Mouse (Mus musculus): Measurements from ENCODE around the gene Gpc5.

The Gpc5 gene

GRCm38 (mm10) chr14:115831219-115831755, 739.3 kb downstream of the Gpc5 start:
- DNase-seq (ENCODE audit: extremely low read depth, low read depth): peak; percentile 18

GRCm38 (mm10) chr14:115831854-115832625, 740.0 kb downstream of the Gpc5 start:
- no peak for DNase-seq (ENCODE audit: extremely low read depth, low read depth)

- no peak for DNase-seq (ENCODE audit: extremely low read depth, low read depth)
These were observed 751.8 kb downstream of the Gpc5 start for GRCm38 (mm10) chr14:115843783-115844182.

DNA sequence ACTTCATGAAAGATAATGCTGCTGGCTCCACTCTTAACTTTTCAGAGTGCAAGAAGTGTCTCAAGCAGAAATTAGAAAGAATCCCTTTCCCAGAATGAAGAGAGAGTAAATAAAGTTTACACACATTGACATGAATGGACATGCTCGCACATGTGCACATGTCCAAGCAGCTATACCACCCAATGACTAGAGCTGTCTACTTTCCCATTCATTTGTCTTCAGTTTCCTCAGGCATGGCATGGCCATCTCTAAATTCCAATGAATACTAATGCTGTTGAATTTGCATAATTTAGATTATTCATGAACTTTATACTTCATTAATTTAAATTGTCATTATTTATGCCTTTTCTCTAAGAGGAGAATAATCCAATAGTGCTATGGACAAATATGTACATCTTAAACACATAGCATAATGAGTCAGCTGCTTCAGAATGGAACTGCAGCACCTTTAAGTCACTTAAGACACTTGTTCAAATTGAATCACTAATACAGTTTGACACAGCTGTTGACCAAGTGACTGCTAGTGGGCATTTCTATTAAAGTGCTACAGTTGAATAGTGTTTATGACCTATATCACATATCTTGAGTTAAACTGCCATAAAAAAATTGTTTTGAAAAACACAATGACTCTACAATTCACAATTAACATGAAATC, 752.9 kb downstream of the Gpc5 start:
- DNase-seq (ENCODE audit: extremely low read depth, low read depth): no peak

GRCm38 (mm10) chr14:115869127-115869526, 777.1 kb downstream of the Gpc5 start:
- DNase-seq (ENCODE audit: extremely low read depth, low read depth): no peak

DNA sequence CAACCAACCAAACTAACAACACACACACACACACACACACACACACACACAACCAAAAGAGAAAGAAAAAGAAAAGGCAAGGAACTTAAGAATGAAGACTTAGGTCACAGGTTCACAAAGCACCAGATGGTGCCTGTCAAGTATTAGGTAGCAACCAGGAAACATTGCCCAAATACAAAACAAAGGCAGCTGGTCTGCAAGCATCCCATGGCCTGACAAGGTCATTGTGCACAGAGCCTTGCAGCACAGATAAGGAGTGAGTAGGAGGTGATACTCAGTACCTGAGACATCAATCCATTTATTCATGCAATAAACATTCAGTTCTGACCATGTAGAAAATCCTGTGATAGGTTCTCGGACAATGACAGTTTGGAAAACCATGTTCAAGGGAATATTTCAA, 884.0 kb downstream of the Gpc5 start:
- DNase-seq (ENCODE audit: extremely low read depth, low read depth): no peak

- peak; percentile 74 for DNase-seq (ENCODE audit: extremely low read depth, low read depth)
These were observed 887.2 kb downstream of the Gpc5 start for GRCm38 (mm10) chr14:115979233-115979632.

- DNase-seq (ENCODE audit: extremely low read depth, low read depth): no peak
These were observed 898.7 kb downstream of the Gpc5 start for GRCm38 (mm10) chr14:115990764-115991163.

- no peak for DNase-seq (ENCODE audit: extremely low read depth, low read depth)
These were observed 901.6 kb downstream of the Gpc5 start for GRCm38 (mm10) chr14:115993520-115994106.

DNA sequence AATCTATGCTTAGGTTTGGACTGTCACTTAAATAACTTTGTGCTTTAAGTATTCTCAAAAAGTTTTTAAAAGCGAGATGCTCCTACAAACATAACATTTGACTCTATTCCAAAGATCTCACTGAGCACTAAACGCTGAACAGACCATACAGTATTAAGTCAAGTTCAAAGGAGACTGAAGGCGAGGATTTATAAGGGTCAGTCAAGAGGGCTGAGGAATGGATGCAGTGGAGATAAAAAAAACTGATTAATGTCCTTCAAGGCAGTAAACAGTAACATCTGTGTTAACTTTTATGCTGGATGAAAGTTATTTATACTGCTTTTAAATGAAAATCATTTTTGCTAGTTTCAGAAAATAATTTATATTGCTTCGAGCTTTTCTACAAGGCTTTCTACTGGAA, 906.9 kb downstream of the Gpc5 start:
- DNase-seq (ENCODE audit: extremely low read depth, low read depth): no peak

DNA sequence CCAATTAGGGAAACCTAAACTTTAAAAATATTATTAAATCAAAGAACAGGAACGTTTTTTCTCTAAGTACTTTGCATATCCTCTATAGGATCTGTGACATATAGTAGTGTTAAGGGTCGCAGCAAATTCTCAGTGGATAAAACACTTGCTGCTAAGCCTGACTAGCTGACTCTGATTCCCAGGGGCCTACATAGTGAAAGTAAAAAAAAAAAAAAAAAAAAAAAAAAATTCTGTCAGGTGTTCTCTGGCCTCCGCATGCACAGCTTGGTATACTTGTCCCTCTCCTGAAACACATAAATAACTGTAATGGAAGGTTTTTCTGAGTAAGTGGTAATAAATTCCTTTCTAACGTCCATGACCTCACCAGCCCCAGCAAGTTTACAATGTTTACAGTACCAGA, 995.0 kb downstream of the Gpc5 start:
- no peak for DNase-seq (ENCODE audit: extremely low read depth, low read depth)

DNA sequence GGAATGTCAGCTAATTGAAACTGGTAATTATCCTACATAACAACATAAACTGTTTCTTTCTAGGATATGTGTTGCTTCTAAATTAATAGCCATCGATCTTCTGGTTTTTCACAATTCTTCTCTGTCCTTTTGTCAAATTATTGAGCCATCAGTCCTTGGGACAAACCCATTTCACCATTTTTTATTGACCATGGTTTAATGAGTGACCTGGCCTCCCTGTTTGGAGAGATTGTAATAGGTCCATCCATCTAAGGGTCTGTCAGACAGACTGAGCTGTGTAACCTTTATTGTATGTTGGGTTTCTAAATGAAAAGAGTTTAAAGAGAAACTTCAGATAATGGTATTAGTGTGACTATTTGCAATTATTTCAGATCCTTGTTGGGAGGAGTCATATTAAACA, 1035.9 kb downstream of the Gpc5 start:
- no peak for DNase-seq (ENCODE audit: extremely low read depth, low read depth)

DNA sequence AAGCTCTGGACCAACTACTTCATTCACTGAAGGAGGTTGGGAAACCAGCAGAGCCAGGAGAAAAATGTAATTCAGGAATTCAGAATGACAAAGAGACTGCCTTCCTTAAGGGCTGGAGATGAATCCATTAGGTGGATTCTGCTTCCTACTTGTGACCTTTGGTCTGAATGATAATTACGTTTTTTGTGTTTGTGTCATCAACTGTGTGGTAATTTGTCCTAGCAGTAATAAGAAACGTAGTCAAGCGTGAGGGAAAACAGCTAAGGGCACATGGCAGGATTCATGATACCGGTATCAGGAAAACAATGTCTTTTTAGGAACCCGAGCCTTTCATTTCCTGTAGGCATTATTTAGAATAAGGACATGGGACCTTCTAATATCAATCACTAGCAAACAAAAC, 1045.3 kb downstream of the Gpc5 start:
- DNase-seq (ENCODE audit: extremely low read depth, low read depth): no peak

DNA sequence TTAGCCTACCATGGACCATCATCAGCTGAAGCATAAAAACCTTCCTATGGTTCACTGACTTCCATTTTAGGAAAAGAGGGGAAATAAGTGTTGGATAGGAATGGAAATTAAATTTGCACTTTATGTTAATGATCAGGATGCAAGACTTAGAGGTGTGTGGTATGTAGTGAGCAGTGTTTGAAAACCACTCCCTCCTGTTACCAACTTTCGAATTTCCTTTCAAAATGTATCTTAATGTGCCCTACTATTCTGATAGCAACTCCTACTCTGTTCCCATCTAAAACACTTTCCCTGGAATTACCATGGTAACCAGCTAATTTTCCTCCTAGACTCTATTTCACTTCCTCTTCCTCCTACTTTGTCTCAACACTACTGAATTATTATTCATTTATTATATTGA, 1045.8 kb downstream of the Gpc5 start:
- DNase-seq (ENCODE audit: extremely low read depth, low read depth): no peak

DNA sequence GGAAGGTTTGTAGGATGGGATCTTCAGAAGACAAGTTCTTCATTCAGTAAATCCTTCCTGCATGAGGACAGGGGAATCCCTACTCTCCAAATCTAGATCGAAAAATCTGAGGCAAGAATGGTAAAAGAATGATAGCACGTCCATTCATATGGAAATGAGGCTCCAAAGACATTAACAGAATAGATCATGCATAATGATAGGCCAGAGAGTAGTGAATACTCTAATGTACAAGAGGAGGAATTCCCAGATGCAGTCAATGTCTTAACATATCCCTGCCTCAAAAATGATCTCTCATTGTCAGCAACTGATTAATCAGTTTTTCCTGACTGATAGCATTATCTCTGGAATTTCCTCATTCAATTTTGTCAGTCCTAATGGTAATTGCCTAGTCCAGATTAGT, 1070.6 kb downstream of the Gpc5 start:
- DNase-seq (ENCODE audit: extremely low read depth, low read depth): no peak

- no peak for DNase-seq (ENCODE audit: extremely low read depth, low read depth)
These were observed 1075.4 kb downstream of the Gpc5 start for GRCm38 (mm10) chr14:116167401-116167800.

DNA sequence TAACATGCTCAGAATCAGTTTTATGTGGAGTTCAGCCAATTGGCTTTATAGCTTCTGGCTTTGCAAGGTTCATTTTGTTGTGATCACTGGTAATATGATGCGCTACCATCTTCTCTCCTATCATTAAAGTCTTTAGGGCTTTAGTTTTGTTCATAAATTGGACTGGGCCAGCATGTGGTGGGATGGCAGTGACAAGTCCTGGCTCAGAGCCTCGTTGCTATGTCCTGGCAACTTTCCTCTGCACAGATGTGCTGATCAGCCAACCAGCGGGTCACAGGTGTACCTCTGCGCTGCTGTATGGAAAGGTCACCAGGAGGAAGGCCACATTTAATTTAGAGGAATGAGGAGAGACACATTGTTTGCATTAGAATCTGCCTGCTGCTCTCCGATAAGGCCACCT, 1077.1 kb downstream of the Gpc5 start:
- no peak for DNase-seq (ENCODE audit: extremely low read depth, low read depth)

GRCm38 (mm10) chr14:116186981-116187380, 1095.0 kb downstream of the Gpc5 start:
- no peak for DNase-seq (ENCODE audit: extremely low read depth, low read depth)

DNA sequence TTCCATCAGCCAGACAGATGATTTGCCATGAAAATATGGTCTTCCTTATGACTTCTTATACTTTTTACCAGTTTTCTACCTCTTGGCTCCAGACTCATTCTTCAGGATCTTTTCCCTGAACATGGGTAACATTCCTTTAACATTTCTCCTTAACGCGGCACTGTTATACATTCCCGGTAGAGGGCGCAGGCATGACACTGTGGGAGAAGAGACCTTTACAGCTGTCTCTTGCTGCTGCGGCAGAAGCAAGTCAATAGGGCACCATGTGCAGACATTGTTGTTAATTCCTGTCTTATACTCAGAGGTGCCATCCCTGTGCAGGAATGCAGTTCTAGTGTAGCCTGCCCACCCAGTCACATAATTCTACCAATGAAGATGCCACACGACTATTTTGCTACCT, 1115.0 kb downstream of the Gpc5 start:
- DNase-seq (ENCODE audit: extremely low read depth, low read depth): no peak

DNA sequence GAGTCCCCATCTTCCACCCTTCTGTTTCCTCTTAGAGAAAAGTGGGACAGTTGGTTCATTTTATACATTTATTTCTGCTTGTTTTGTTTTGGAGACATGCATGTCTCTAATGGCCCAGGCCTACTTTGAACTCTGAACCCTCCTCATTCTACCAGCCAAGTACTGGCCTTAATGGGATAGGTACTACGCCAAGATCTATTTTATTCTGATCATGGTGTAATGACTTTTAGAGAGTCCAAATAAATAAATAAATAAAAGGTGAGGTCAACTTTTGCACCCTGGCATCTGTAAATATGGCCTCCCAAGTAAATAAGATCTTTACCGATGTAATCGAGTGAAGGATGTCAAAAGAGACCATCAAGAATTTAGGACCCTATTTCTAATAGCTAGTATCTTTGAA, 1116.6 kb downstream of the Gpc5 start:
- no peak for DNase-seq (ENCODE audit: extremely low read depth, low read depth)

GRCm38 (mm10) chr14:116209045-116209444, 1117.0 kb downstream of the Gpc5 start:
- DNase-seq (ENCODE audit: extremely low read depth, low read depth): no peak

DNA sequence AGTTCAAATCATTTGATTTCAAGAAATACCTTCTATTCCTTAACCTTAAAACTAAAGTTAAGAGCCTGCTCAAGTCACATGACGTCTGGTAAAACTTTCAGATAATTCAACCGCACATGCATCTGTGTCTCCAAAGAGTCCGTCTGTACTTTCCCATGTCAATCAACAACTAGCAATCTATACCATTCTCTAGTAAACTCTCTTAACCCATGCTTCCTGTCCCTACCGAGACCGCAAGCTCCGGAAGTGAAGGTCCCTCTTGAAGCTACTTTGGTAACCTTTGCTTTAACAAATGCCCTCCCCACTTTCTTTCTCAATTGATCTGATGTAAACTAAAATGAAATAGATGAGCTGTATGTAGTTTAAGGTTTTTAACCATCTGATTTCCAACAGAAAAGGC, 1118.3 kb downstream of the Gpc5 start:
- no peak for DNase-seq (ENCODE audit: extremely low read depth, low read depth)
